Mouse (Mus musculus): Measurements from ENCODE around the gene Adap2.
"Not testable (repeated sequence)": the region's sequence is repeated elsewhere in the genome, so short reads cannot be mapped to it uniquely, and the experiment has no call there.

The Adap2 gene

GRCm38 (mm10) chr11:80161041-80161440 is 7.1 kb downstream of the Adap2 start:
- DNase-seq = no peak

DNA sequence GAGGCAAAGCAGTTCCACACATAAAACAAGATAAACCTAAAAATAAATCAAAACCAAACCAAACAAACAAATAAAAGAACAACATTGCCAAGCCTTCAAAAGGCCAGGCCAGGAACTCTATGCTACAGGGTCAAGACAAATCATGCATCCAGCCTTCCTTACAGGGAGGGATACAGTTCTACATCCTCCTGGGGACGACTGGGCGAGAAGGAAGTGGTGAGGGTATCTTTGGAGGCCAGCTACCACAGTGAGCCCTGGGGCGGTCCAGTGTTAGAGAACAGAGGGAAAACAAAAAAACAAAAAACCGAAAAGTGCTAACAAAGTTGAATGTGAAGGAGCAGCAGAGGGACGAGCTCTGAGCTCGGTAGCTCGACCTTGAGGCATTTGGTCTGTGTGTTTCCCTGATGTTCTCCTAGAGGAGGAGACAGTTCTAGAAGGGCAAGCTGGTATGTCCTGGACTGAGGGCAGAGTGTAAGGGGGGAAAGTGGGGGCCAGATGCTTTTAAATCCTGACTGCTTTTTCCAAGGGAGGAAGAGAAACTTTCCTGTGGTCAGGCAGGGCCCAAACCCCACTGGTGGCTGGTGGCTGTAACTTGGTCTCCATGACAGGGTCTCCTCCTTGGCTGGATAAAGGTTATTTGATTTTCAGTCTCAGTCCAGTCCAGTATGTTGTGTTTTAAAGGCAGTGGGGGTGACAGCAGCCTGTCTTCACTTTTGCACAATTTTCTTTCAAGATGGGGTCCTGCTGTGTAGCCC is 9.6 kb downstream of the Adap2 start:
- DNase-seq = no peak

- DNase-seq = peak; percentile 72 to 78
Observed at GRCm38 (mm10) chr11:80164224-80164623, 10.3 kb downstream of the Adap2 start.

DNA sequence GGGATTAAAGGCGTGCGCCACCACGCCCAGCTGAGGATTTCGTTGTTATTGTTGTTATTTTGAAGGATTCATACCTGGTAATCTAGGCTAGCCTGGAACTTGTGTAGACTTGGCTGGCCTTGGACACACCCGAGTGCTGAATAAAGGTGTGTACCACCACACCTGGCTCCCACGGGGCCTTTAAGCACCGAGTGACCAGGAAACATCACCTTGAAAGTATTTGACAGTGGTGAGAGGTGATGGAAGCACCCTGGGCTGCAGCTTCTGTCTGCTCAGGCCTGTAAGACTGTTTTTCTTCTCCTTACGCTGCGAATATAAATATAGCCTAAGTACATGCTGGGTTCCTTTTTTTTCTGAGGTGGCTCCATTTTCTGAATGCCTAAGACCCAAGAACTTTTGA is 14.2 kb downstream of the Adap2 start:
- DNase-seq = no peak

DNA sequence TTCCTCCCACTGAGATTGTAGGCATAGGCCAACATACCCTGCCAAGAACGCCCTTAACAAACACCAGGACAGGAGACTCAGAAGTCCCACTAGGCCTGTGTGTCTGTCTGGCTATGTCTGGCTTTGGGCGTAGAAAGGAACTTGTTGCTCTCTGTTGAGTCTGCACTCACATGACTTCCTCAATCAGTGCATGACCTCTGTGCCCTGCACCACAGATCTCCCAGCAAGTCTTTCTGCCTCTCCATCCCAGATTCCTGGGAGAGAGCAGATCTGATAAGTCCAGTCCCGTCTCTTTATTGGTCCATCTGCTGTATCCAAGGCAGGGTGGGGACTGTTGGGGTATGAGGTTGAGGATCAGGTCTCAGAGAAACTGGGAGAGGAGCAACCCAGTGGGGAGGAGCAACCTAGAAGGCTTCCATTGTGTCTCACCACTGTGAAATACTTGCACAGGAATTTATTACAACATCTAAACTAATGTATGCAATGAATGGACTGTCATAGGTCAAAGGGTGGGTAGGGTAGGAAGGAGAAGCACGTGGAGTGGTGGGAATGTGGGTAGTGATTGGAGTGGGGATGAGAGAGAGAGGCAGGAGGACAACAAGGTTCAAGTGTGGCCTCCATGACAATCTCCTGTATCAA is 14.8 kb downstream of the Adap2 start:
- no peak for DNase-seq

- DNase-seq = no peak
Observed at GRCm38 (mm10) chr11:80169629-80170028, 15.7 kb downstream of the Adap2 start.

DNA sequence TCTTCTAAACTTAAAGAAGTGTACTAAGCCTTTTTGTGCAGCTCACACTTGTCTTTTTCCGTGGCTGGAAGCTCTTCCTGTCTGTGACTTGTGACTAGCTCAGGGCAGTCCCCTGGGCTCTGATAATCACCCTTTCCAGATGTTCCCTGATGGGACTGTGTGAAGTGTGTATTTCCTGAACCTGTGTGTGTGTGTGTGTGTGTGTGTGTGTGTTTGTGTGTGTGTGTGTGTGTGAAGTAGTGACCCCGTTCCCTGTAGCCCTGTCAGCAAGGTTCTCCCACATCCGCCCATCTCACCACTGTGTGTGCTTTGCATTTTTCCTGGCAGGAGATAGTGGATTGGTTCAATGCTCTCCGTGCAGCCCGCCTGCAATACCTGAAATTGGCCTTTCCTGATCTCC is 16.4 kb downstream of the Adap2 start:
- no peak for DNase-seq

DNA sequence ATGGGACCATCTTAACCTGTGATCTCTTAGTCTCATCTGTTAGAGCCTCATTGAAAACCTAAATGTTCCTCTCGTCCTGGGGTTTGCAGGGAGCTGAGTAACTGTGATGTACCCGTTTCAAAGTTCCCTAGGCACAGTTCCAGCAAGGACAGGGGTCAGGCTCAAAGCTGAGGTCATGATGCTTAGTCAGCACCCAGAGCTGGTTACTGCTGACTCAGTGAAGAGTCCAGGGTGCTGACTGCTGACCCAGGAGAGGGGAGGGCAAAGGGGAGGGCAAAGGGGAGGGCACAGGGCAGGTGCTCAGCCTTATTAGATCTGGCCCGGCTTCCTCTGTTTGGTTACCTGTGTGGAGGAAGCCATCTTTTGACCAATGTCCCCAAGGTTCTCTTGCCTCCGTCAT is 18.0 kb downstream of the Adap2 start:
- peak; percentile 92 to 93 for DNase-seq

DNA sequence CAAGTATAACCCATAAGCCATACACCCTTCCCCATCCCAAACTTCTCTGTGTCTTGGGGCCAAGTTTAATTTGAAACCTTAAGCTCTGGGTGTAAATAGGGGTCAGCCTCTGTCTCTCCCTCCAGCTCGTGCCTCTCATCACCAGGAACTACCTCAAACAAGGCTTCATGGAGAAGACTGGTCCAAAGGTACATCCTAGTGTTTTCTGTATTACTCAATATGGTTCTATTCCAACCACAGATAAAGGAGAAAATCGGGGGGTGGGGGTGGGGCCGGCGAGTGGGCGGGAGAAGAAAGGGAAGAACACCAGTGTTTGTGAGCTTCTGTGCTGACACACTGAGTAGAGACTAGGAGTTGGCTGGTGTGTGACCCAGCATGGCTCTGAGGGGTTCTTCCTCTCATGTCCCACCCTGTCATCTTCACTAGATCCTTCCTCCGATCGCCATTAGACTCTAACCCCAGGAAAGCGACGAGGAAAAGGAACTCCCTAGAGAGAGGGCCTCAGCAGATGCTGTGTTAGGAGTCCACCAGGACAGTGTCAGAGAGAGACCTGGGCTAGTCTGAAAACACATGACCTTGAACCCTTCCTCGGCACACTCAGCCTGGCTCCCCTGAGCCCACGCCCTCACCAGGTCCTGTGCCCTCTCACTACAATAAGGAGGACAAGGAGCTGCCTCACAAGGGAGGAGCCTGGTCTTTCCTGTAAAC is 20.2 kb downstream of the Adap2 start:
- DNase-seq = no peak

DNA sequence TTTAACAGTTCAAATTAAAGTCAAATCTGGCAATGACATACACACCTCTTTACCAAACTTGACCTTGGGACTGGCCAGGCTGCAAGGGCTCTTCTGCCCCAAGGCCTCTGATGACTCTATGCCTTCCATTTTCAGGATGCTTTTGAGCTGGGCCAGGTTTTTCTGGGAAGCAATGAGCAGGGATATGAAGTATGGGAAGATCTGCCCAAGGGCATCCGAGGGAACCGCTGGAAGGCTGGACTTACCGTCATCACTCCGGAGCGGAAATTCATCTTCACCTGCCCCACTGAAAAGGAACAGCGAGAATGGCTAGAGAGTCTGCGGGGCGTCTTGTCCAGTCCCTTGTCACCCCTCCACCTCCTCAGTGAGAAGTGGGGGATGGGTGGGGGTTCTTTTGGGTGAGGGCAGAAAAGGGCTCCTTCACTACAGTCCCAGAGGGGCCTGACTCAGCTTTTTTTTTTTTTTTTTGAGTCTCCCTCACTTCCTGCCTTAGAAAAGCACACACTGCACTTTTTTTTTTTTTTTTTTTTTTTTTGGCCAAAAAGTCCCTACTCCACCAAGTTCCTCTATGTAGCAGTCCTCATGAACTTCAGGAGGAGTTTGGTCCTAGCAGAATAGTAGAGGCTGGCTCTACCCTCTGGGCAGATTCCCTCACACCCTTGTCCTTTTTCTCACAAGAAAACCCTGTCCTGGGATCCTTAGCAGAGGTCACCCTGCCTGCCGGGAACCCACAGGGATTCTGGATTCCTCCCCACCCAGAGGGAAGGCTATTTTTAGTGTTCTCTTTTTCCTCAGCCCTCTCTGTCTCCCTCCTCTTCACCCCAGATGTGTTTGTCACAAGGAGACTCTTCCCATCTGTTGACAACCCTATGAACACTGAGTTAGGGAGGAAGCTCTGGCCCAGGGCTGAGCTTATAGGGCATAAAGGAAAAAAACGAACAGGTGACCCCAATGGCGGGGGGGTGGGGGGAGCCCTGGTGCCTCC is 23.3 kb downstream of the Adap2 start:
- DNase-seq = no peak

- no peak for DNase-seq
Observed at GRCm38 (mm10) chr11:80178316-80178715, 24.4 kb downstream of the Adap2 start.

DNA sequence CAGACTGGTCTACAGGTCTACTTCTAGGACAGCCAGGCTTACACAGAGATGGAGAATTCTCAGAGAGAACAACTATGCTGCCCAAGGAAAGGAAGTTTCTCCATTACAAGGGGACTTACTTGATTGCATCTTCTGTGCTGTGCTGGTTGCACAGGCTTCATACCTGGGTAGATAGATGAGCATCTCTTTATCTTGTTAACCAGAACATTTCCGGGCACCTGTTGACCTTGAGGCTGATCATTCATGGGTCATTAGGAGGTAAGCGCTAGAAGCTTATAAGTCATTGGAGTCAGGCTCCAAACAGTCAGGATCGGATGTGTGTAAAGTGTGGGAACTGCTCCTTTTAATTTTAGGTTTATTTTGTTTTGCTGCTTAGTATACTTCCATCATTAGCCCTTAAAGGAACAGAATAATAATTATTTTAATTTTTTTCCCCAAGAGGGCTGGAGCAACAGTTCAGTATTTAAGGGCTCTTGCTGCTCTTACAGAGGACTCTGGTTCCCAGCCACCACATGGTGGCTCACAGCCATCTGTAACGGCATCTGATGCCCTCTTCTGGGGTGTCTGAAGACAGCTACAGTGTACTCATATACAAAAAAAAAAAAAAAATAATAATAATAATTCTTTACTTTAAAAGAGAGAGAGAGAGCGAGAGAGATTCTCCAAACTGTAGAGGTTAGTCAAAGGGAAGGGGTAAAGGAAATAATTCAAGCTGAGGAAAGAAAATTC is 27.3 kb downstream of the Adap2 start:
- DNase-seq = no peak

GRCm38 (mm10) chr11:80183054-80183704 is 29.3 kb downstream of the Adap2 start:
- not testable (repeated sequence) for DNase-seq

DNA sequence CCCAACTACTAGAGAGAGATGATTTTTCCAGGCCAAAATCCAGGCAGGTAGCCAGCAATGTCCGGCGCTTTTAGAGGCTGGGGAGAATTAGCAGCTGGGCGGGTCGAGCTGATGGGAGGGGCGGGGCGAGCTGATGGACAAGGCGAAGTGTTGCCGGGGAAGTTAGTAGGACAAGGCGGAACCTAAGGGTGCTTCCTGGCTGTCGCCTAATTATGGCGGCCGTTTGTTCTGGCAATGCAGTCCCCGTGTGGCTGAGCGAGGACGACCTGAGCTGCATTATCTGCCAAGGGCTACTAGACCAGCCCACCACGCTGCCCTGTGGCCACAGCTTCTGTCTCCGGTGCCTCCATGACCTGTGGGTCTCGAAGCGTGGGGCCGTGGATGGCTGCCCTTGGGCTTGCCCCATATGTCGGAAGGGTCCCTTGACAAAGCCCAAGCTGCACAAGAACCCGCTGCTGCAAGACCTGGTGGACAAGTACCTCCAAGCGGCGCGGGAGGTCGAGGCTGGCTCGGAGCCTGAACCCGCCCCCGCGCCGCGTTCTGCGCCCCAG is 29.9 kb downstream of the Adap2 start, which contains the start of gene Rnf135:
TSS of gene Rnf135 (plus strand) at position 147 of the 551 bp plus-strand sequence.
- peak; percentile 94 to 96 for DNase-seq

GRCm38 (mm10) chr11:80184531-80185071 is 30.7 kb downstream of the Adap2 start:
- DNase-seq = no peak

GRCm38 (mm10) chr11:80185441-80185976 is 31.6 kb downstream of the Adap2 start:
- not testable (repeated sequence) for DNase-seq

DNA sequence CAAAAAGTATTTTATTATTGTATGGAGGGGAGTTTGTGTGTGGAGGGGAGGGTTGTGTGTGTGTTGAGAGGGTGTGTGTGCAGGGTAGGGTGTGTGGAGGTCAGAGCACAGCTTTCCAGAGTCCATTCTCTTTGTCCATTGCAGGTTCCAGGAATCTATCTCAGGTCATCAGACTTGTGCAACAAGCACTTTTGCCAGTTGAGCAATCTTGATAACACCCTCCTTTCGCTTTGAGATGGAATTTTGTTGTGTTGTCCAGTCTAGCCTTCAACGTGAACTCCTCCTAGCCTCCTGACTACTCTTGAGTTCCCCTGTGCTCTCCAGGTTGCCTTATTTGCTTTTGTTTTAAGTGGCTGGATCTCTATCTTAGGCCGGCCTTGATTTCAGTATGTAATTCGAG is 36.4 kb downstream of the Adap2 start:
- DNase-seq = no peak

DNA sequence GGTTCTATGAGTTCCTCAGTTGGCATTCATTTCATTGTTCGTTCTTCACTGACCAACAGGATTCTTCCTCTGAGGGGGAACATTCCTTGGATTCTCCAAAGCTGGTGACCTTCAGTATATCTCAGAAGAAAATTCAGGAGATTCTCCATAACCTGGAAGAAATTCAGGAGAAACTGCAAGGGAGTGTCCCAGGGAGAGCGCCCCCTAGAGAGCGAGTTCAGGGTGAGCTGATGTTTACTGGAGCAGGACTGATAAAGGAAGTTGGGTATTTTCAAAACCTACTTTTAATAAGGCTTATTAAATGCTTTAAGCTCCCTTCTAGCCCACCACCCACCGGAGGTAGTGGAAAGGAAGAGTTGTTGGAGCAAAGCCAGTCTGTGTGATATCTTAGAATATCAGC is 39.9 kb downstream of the Adap2 start:
- no peak for DNase-seq

DNA sequence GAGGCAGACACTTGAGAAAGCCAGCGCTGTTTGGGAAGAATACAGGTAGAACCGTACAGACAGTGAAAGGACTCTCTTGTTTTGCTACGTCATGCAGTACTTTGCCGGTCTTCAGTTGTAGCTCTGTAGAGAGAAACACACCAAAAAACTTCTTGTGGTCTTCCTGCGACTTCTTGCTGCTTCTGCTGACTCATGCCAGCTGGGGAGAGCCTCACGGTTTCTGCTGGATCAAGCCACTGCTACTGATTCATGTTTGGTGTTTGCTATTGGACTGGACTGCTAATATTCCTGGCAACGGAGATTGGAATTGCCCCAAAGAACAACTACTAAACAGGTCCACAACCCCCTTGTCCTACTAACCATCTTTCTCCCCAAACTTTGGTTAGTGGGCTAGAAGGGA is 42.4 kb downstream of the Adap2 start:
- no peak for DNase-seq

GRCm38 (mm10) chr11:80199316-80199715 is 45.4 kb downstream of the Adap2 start:
- DNase-seq = no peak

All from kidney, adult 8-10 months (tissue).